Mouse (Mus musculus) myocyte (in vitro differentiated cells): ENCODE data around the gene Haspin. TPM values are rescaled to one million over a fixed set of nuclear protein-coding genes. Genes with fewer than 3 reads are reported as not detected.

Experiments used
- H3K27me3 ChIP-seq: one replicate; pipeline ENCODE4 v1.6.1; 2011; ENCODE audit not compliant: control insufficient read depth, insufficient read depth, insufficient read length
- H3K36me3 ChIP-seq: one replicate; pipeline ENCODE4 v1.6.1; 2011; ENCODE audit not compliant: control insufficient read depth, insufficient read depth
- H3K4me2 ChIP-seq: one replicate; pipeline ENCODE4 v1.6.1; 2011; ENCODE audit warnings: low read depth, control low read depth
- H3K4me3 ChIP-seq: one replicate; pipeline ENCODE4 v1.5.1; 2011; ENCODE audit warnings: mild to moderate bottlenecking, control low read depth, moderate library complexity
- H3K79me2 ChIP-seq: one replicate; pipeline ENCODE4 v1.6.1; 2011; ENCODE audit not compliant: control insufficient read depth, insufficient read depth
- H3ac ChIP-seq: one replicate; pipeline ENCODE4 v1.6.1; 2011; ENCODE audit not compliant: control insufficient read depth, insufficient read length
- CEBPB ChIP-seq: IDR thresholded peaks from 2 replicates; pipeline ENCODE4 v1.6.1; 2011; ENCODE audit warnings: mild to moderate bottlenecking, moderate library complexity; ENCODE audit not compliant: poor library complexity, insufficient read depth, severe bottlenecking
- E2F4 ChIP-seq: IDR thresholded peaks from one replicate; pipeline ENCODE4 v1.6.1; 2011; ENCODE audit warnings: mild to moderate bottlenecking, control low read depth, moderate library complexity; ENCODE audit not compliant: insufficient read depth
- MAX ChIP-seq: IDR thresholded peaks from one replicate; pipeline ENCODE4 v1.6.1; 2011; ENCODE audit warnings: low read depth, mild to moderate bottlenecking, control low read depth
- MYOD1 ChIP-seq, 3 experiments: IDR thresholded peaks; one replicate each; pipeline ENCODE4 v1.6.1; 2011; ENCODE audit warnings: control low read depth in 2 of 3, low read depth in 2 of 3, mild to moderate bottlenecking in 2 of 3, moderate library complexity in 1 of 3; ENCODE audit not compliant: insufficient read length in 2 of 3, control insufficient read depth in 1 of 3
- MYOG ChIP-seq, 3 experiments: IDR thresholded peaks; one replicate each; pipeline ENCODE4 v1.6.1; 2011; ENCODE audit warnings: control low read depth in 2 of 3, low read depth in 2 of 3, mild to moderate bottlenecking in 2 of 3; ENCODE audit not compliant: insufficient read length in 2 of 3, control insufficient read depth in 1 of 3, insufficient read depth in 1 of 3
- POLR2A ChIP-seq: IDR thresholded peaks from one replicate; pipeline ENCODE4 v1.6.1; 2011; ENCODE audit warnings: low read depth, mild to moderate bottlenecking, control low read depth, moderate library complexity; ENCODE audit not compliant: insufficient read length
- POLR2AphosphoS2 ChIP-seq: IDR thresholded peaks from one replicate; pipeline ENCODE4 v1.6.1; 2011; ENCODE audit warnings: low read depth, control low read depth; ENCODE audit not compliant: insufficient read length
- REST ChIP-seq: IDR thresholded peaks from one replicate; pipeline ENCODE4 v1.6.1; 2011; ENCODE audit warnings: mild to moderate bottlenecking, control low read depth, moderate library complexity; ENCODE audit not compliant: insufficient read depth, insufficient read length
- SRF ChIP-seq: IDR thresholded peaks from one replicate; pipeline ENCODE4 v1.6.1; 2011; ENCODE audit warnings: low read depth; ENCODE audit not compliant: control insufficient read depth, insufficient read length
- TCF12 ChIP-seq: IDR thresholded peaks from one replicate; pipeline ENCODE4 v1.6.1; 2011; ENCODE audit warnings: mild to moderate bottlenecking, control low read depth; ENCODE audit not compliant: poor library complexity, insufficient read depth, severe bottlenecking
- TCF3 ChIP-seq: IDR thresholded peaks from one replicate; pipeline ENCODE4 v1.6.1; 2011; ENCODE audit warnings: low read depth, control low read depth; ENCODE audit not compliant: insufficient read length
- USF1 ChIP-seq: IDR thresholded peaks from one replicate; pipeline ENCODE4 v1.6.1; 2011; ENCODE audit warnings: low read depth, mild to moderate bottlenecking, control low read depth, moderate library complexity
- polyA plus RNA-seq: library from polyadenylated mRNA; unstranded; fragments of >200 nt; fragmentation: generic; extraction: Trizol; gene quantifications from one replicate; pipeline ENCODE4 v1.2.1, GENCODE M21; 2012; ENCODE audit warnings: missing spikeins

Haspin gene
- polyA plus RNA-seq, 1 experiment = 3.3 TPM

DNA sequence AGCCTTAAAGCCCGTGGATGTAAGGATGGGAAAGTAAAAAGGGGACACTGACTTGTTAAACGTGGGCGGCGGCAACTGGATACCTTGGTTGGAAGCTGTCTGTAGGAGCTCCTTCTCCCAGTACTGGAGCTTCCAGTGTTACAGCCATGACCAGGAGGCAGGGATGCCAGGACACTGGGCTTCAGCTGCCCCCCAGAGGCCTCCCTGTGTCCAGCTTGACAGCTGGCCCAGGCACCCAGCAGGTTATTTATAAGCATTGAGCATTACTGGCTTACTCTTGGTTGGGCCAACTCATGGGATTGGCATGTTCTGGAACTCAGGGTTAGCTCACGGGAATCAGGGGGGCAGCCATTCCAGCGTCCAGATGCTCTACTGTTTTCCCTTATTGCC is 22.7 kb upstream of the Haspin start:
- H3K36me3 ChIP-seq = no peaks in the 10 kb centered on the region
- H3ac ChIP-seq = peak overlapping the region; percentile 62
- no peak for TF ChIP-seq CEBPB
- TF ChIP-seq SRF = no peak
- TF ChIP-seq TCF12 = peak; percentile 53
- peak; percentile 30 to 92 (median 86) for TF ChIP-seq MYOD1 (IDR thresholded peaks at IDR 0.05; ENCODE audit: control insufficient read depth in 1 of 3, insufficient read length in 2 of 3, low read depth in 2 of 3)
- TF ChIP-seq USF1 = no peak
- TF ChIP-seq MYOG (IDR thresholded peaks at IDR 0.05; ENCODE audit: control insufficient read depth in 1 of 3, insufficient read depth in 1 of 3, insufficient read length in 2 of 3, low read depth in 2 of 3) = peak; percentile 85 to 96 (median 87)
- no peak for TF ChIP-seq REST
- TF ChIP-seq E2F4 = no peak
- TF ChIP-seq POLR2A = no peak
- peak; percentile 40 for TF ChIP-seq TCF3
- TF ChIP-seq MAX = no peak
- TF ChIP-seq POLR2AphosphoS2 = no peak
- H3K4me2 ChIP-seq = peak overlapping the region; percentile 64
- no peaks in the 10 kb centered on the region for H3K27me3 ChIP-seq
- peak overlapping the region; percentile 20 for H3K4me3 ChIP-seq
- H3K79me2 ChIP-seq = no peaks in the 10 kb centered on the region

- no peaks in the 10 kb centered on the region for H3K27me3 ChIP-seq
- TF ChIP-seq MYOD1 (IDR thresholded peaks at IDR 0.05; ENCODE audit: control insufficient read depth in 1 of 3, insufficient read length in 2 of 3, low read depth in 2 of 3) = peak in 1 of 3 experiments; percentile 21
- no peak for TF ChIP-seq TCF12
- no peak for TF ChIP-seq SRF
- no peak for TF ChIP-seq POLR2AphosphoS2
- TF ChIP-seq REST = no peak
- TF ChIP-seq E2F4 = no peak
- TF ChIP-seq TCF3 = no peak
- TF ChIP-seq MYOG (IDR thresholded peaks at IDR 0.05; ENCODE audit: control insufficient read depth in 1 of 3, insufficient read depth in 1 of 3, insufficient read length in 2 of 3, low read depth in 2 of 3) = peak in 2 of 3 experiments; percentile 11 to 31
- TF ChIP-seq USF1 = no peak
- TF ChIP-seq MAX = no peak
- TF ChIP-seq POLR2A = peak; percentile 56
- H3K4me3 ChIP-seq = peak within 1 kb of the TSS; percentile 20
- peak within 1 kb of the TSS; percentile 62 for H3ac ChIP-seq
- no peaks in the 10 kb centered on the region for H3K79me2 ChIP-seq
- H3K36me3 ChIP-seq = no peaks in the 10 kb centered on the region
- H3K4me2 ChIP-seq = peak within 1 kb of the TSS; percentile 64
Observed at GRCm38 (mm10) chr11:73159957-73160810, 22.1 kb upstream of the Haspin start, which contains the start of gene P2rx5. P2rx5 (plus strand) TSS chr11:73160421.

GRCm38 (mm10) chr11:73155071-73155470 is 17.0 kb upstream of the Haspin start:
- no peaks in the 10 kb centered on the region for H3K36me3 ChIP-seq
- peak overlapping the region; percentile 43 for H3K4me2 ChIP-seq
- no peak overlapping the region for H3ac ChIP-seq
- no peak overlapping the region for H3K4me3 ChIP-seq
- H3K79me2 ChIP-seq = no peaks in the 10 kb centered on the region
- TF ChIP-seq REST = no peak
- TF ChIP-seq MYOG (IDR thresholded peaks at IDR 0.05; ENCODE audit: control insufficient read depth in 1 of 3, insufficient read depth in 1 of 3, insufficient read length in 2 of 3, low read depth in 2 of 3) = no peak
- no peak for TF ChIP-seq TCF12
- no peak for TF ChIP-seq CEBPB
- no peaks in the 10 kb centered on the region for H3K27me3 ChIP-seq

- Histone ChIP-seq H3K79me2 (no peaks in the 10 kb centered on the region), H3ac (no peak overlapping the region), H3K27me3 (no peaks in the 10 kb centered on the region), H3K4me2 (no peak overlapping the region), H3K4me3 (no peak overlapping the region), H3K36me3 (no peaks in the 10 kb centered on the region)
- TF ChIP-seq MYOG (IDR thresholded peaks at IDR 0.05; ENCODE audit: control insufficient read depth in 1 of 3, insufficient read depth in 1 of 3, insufficient read length in 2 of 3, low read depth in 2 of 3) (no peak), POLR2AphosphoS2 (no peak), E2F4 (no peak), USF1 (no peak), MAX (no peak), SRF (no peak)
Observed at GRCm38 (mm10) chr11:73148209-73148608, 10.1 kb upstream of the Haspin start.

DNA sequence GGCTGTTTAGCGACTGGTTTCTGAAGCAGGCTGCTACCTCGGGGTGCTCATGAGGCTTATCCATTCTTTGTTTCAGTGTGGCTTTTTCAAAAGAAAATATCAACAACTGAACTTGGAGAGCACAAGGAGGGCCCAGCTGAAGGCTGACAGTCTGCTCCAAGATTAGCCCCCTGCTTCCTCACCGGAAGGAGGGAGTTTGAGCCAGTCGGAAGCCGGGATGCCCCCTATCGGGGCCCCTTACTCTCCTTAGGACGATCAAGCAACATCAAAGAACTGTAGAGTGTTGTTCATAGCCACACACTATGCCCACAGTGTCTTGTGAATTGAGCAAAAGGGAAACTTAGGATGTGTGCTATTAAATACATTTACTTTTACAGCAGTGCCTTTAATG is 8.9 kb upstream of the Haspin start:
- Histone ChIP-seq H3K27me3 (no peaks in the 10 kb centered on the region), H3K36me3 (no peaks in the 10 kb centered on the region), H3K4me3 (no peak overlapping the region), H3K4me2 (no peak overlapping the region), H3ac (no peak overlapping the region), H3K79me2 (no peaks in the 10 kb centered on the region)
- no peak for TF ChIP-seq POLR2AphosphoS2
- no peak for TF ChIP-seq E2F4
- TF ChIP-seq TCF12 = no peak
- TF ChIP-seq CEBPB = no peak
- no peak for TF ChIP-seq USF1
- no peak for TF ChIP-seq TCF3
- no peak for TF ChIP-seq REST
- TF ChIP-seq MYOD1 (IDR thresholded peaks at IDR 0.05; ENCODE audit: control insufficient read depth in 1 of 3, insufficient read length in 2 of 3, low read depth in 2 of 3) = no peak
- no peak for TF ChIP-seq POLR2A
- TF ChIP-seq MYOG (IDR thresholded peaks at IDR 0.05; ENCODE audit: control insufficient read depth in 1 of 3, insufficient read depth in 1 of 3, insufficient read length in 2 of 3, low read depth in 2 of 3) = no peak
- TF ChIP-seq MAX = no peak
- no peak for TF ChIP-seq SRF
